Mouse (Mus musculus): Measurements from ENCODE around the gene Ddb1. TPM values are rescaled to one million over a fixed set of nuclear protein-coding genes. Genes with fewer than 3 reads are reported as not detected.
A peak's percentile ranks its signal among the peaks of the same experiment; 100 is the strongest.
"Not testable (repeated sequence)": the region's sequence is repeated elsewhere in the genome, so short reads cannot be mapped to it uniquely, and the experiment has no call there.

Gene Ddb1
- total RNA-seq (2014; fragmentation: Nextera tagmentation) (174 and 186 TPM in 2 replicates), total RNA-seq (2017) (345 and 427 TPM in 2 replicates)

DNA sequence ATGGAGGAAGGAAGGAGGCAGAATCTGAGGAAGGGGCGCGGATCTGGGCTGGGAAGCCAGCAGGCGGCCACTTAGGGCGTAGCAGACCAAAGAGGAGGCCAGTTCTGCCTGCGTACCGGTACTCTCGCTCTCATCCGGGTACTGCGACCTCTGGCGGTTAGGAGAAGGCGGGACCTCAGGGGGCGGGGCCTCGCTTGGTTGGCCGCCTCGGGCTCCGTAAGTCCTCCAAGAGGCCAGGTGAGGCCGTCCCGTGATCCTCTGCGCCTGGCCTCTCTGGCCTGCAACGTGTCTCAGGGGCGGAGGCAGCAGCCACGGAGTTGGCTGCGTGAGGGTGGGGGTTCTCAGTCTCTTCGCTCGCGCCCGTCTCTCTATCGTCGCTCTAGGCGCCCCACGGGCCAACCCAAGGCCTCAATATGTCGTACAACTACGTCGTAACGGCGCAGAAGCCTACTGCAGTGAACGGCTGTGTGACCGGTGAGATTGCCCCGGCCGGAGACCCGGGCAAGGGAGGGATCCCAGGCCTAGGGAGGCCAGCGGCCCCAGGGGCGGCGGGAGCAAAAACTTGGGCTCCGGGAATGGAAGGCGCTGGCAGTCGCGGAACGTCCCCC is at the start of gene Ddb1, which contains the start of gene Tkfc:
Gene Ddb1 (plus strand): TSS at position 35 of the 608 bp plus-strand sequence.
Gene Tkfc (minus strand): TSS at position 362 of the 608 bp plus-strand sequence.
- peak; percentile 90 for ATAC-seq (replicated peaks; ENCODE audit: poor library complexity, severe bottlenecking)

DNA sequence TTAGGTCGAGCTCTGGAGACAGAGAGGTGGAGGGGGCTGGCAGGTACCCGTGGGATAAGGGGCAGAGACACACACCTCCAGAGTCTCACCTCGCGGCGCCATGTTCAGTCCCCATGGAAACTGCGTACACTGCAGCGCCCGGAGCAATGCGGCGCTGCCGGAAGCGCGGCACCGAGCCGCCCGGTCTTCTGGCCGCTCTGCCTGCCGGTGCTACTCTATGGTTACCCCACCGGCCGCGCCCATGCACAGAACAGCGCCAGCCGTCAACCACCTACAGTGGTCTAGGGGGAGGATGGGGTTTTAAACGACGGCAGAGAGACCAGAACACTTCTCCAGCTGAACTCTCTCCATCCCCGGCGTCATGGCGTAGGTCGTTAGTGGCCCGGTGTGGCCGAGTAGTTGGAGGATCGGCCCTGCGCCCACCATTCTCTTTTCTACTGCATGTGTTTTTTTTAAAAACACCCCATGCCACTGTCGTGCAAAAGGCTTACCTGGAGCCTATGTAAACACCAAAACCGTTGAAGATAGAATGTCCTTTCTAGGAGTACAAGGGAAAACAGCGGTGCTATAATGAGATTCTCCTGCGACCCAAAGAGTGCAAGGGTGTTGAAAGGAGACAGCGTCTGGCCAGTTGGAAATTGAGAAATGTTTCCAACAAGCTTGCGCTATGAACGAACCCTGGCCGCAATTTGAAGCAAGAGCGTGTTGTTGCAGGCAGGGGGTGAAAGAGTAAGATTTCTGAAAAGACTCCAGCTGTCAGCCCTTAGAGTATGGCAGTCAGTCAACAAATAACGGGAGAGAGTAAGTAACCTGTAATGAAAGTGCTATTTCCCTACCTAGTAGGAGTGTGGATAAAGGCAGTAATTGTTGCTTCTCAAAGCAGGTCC is 49.3 kb upstream of the Ddb1 start, which contains the start of gene Tmem216:
Gene Tmem216 (minus strand): TSS at position 615 of the 887 bp plus-strand sequence.
- ATAC-seq (replicated peaks; ENCODE audit: poor library complexity, severe bottlenecking): peak; percentile 95

DNA sequence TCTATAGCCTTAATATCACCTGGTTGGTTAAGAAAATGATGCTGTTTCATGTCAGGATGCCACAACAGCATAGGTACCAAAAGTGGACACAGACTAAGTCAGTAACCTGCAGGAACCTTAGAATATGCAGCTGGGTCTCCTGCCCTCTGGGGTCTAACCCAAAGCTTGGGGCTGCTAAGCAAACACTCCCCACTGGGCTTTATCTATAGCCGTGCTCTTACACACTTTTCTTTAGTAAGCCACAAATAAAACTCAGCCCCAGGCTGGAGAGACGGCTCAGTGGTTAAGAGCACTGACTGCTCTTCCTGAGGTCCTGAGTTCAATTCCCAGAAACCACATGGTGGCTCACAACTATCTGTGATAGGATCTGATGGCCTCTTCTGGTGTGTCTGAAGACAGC is 48.1 kb upstream of the Ddb1 start:
- ATAC-seq (replicated peaks; ENCODE audit: poor library complexity, severe bottlenecking): no peak

DNA sequence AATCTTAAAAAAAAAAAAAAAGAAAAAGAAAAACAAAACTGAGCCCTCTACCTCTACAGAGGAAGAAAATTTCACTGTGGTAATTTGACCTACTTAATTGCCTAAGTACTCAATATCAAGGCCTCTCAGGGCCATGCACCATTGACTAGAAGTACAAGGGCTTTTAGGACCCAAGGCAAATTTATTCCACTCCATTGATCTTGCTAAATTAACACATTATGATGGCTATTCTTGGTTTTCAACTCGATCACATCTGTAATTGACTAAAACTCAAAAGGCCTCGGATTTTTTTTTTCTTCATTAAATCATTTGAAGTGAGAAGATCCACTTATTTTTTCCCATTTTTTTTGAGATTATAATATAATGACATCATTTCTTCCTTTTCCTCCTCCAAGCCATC is 47.7 kb upstream of the Ddb1 start:
- ATAC-seq (replicated peaks; ENCODE audit: poor library complexity, severe bottlenecking): no peak

DNA sequence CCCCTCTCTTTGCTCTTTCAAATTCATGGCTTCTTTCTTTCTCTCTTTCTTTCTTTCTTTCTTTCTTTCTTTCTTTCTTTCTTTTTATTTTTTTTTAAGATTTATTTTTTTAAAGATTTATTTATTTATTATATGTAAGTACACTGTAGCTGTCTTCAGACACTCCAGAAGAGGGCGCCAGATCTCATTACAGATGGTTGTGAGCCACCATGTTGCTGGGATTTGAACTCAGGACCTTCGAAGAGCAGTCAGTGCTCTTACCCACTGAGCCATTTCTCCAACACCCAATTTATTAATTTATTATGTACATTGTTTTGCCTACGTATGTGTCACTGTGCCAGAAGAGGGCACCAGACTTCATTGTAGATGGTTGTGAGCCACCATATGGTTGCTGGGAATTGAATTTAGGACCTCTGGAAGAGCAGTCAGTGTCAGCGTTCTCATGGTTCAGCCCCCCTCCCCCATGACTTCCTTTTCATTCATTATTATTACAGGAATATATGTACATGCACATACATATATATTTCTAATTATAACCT is 47.2 kb upstream of the Ddb1 start:
- not testable (repeated sequence) for ATAC-seq (replicated peaks; ENCODE audit: poor library complexity, severe bottlenecking)

DNA sequence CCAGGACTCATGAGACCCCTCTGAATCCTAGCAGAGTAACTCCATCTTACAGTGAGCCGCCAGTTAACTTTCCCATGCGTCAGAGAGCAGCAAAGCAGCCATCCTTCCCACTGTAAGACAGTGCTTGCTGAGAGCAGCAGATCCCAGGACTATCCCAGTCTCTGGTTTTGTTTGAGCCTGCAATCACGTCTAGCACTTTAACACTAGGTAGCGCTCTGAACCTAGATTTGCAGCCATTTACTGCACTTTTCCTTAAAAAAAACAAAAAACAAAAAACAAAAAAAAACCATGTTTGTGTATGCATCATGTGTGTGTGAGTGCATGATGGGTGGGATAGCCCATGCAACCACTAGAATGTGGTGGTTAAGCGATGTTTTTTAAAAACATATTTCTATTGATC is 45.0 kb upstream of the Ddb1 start:
- ATAC-seq (replicated peaks; ENCODE audit: poor library complexity, severe bottlenecking): no peak

DNA sequence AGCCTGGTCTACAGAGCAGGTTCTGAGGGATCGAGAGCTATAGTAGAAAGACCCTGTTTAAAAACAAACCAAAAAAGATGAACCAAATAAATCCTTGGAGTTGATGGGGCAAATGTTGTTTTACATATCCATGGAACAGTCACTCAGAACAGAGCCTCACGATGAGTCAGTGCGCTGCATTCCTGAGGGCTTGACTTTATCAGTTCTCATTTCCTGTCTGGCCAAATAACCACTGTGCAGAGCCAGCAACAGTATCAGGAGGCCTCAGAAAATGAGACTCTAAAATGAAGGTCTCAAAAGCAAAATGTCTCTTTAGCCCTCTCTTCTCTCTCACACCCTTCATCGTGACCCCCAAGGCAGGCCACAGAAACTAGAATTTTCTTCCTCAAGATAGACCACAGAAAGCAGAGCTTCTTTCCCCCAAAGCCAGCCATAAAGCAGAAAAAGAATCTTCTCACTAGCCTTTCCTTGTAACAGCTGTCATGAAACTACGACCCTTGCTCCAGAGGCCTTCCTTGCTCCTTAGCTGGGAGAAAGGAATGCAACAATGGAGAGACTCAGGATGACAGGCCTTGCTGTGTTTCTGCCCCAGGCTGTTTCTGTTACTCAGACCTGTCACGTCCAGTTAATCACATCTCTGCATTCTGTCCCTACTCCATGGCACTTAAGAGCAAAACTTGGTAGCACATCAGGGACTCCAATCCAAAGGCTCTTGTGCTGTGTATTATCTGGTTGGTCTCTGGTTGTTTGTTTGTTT is 43.4 kb upstream of the Ddb1 start:
- ATAC-seq (replicated peaks; ENCODE audit: poor library complexity, severe bottlenecking): no peak

DNA sequence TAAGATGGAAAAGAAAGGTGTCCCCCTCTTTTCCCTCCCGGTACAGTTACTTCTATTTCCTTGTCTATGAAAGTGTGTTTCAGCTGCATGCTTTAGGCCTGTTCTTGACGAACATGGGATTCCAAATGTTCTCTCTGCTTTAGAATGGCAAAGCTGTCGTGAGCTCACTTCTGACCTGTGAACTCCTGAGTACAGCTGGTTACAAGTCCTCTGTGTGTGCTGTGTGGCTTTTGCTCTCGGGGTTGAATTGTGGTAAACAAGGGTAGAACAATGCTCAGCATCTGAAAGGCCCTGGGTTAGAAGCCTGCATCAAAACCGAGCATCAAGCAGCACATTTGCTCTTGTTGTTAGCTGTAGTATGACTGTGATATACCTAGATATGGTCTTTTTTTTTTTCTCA is 42.8 kb upstream of the Ddb1 start:
- no peak for ATAC-seq (replicated peaks; ENCODE audit: poor library complexity, severe bottlenecking)

DNA sequence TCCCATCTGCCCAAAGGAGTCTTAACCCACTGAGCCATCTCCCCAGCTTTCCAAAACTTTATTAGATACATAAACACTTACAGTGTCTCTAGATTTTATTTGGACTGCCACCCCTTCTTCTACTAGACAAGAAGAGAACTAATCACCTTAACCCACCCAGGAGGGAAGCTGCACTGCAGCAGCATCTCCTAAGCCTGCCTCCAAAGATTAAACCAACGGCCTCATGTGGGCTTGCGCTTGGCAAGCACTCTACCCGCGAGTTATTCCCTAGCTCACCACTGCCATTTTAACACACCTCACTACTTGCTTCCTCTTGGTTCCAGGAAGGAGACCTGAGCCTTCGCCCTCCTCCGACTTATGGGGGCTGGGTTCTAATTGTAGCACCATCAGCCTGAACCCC is 40.8 kb upstream of the Ddb1 start:
- no peak for ATAC-seq (replicated peaks; ENCODE audit: poor library complexity, severe bottlenecking)

DNA sequence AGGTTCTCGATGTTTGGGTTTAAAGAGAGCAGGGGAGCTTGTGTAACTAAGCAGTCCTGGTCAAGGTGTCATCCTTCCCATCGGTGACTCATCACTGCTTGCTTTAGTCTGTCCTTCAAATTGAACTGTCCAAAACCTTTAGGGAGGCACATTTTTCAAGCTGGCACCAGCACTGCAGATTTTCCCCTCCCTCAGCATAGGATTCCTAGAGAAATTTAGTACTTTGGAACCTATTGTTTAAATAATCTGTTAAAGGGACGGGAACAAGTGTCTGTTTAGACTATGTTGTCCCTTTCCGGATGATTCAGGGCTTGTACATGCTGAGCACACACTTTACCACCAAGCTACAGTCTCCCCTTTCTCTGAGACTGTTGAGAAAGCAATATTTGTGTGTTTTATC is 39.9 kb upstream of the Ddb1 start:
- no peak for ATAC-seq (replicated peaks; ENCODE audit: poor library complexity, severe bottlenecking)

DNA sequence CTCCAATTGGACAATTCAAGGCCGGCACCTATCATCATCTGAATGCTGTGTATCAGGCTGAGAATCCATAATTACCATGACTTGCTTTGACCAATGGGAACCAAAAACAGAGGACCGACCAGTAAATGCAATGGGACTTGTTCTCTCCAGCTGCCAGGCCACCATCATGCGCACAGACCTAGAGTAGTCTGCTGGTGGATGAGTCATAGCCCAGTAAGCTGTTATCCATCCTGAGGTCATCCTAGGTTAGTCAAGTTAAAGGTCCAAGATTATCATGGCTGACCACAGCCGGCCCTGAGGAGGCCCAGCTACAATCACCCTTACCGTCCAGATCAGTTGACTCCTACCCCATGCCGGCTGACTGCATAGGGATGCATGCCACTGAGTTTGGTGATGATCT is 35.5 kb upstream of the Ddb1 start:
- no peak for ATAC-seq (replicated peaks; ENCODE audit: poor library complexity, severe bottlenecking)

DNA sequence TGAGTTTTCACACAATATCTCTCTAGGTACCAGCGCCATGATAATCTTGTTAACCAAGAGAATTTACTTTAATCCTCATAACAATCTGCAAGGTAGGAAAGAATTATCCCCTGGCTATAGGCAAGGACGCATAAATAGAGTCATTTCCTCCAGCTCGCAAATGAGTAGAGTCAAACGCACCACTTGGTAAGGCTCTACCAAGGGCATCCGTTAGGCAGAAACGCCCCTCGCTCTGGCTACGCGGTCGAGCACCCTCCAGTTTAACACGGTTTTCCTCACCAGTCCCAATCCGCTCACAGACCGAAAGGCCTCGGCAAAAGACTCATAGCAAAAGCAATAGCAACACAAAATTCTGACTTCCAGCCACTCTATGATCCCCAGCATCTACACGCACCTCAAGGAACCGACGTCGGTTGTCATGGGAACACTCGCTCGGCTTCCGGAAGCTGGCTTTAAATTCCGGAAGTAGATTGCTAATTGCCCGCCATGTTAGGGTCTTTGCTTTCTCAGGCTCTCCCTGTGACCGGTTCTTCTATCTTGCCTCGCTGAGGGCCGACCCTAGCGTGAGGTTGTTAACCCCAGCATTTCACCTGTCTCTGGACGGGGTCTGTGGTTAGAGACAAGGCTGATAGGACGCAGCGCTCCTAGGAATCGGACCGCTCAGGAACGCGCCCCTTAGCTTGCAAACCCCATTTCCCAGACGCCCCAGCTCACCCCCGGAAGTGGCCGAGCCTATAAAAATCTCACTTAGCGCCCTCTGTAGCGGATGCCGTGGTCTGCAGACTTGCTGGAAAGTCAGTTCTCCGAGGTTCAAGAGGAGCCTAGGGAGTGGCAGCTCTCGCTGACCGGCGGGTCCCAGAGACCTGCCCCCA is 28.2 kb upstream of the Ddb1 start, which contains the start of the genes Cyb561a3 and Tmem138:
Gene Cyb561a3 (plus strand): TSS at position 483 of the 872 bp plus-strand sequence.
Gene Tmem138 (minus strand): TSS at position 673 of the 872 bp plus-strand sequence.
- peak; percentile 83 for ATAC-seq (replicated peaks; ENCODE audit: poor library complexity, severe bottlenecking)

DNA sequence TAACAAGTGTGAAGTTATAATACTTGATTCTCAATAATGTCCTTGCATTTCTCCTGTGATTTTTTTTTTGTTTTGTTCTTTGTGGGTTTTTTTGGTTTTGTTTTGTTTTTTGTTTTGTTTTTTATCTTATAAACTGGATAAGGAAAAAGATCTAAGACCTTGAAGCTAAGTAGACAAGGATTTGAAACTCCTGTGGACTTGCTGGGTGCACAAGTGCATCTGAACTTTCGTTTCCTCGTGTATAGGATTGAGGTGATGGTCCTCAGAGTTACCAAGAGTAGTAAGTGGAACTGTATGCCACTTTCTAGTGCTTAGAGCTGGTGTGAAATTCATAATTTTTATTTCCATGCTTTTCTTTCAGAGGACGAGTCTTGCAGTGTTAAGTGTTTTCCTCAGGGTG is 25.0 kb upstream of the Ddb1 start:
- ATAC-seq (replicated peaks; ENCODE audit: poor library complexity, severe bottlenecking): no peak

DNA sequence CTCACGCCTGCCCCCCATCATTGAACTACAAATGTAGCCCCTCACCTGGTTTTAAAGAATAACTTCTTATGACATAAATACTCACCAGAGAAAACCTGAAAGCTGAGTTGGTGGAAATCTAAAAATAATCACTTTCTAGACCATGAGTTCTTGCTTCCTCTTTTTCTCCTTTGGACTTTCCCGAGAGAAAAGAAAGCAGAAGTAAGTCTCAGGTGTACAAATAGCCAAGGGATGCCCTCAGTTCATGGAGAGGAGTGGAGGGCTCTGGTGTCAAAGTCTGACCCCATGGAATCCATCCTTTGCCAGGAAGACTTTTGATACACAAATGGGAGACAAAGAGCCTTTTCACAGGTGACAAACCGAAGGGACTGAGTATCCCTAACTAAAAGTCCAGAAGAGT is 24.4 kb upstream of the Ddb1 start:
- peak; percentile 43 for ATAC-seq (replicated peaks; ENCODE audit: poor library complexity, severe bottlenecking)

DNA sequence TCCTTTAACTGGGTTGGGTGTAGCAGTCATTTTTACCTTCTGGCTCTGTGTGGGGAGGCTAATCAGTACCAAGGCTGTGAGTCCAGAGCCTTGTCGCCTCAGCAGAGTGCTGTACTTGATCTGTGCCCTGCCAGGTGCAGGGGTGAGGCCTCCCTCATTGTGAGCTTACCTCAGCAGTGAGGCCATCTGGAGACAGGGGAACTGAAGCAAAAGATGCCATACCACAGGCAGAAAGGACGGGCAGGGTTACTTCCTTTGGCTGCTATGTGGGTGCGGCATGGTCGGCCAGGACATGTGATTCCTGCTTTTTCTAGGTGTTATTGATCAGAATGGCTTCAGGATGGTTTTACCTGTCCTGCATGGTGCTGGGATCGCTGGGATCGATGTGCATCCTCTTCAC is 23.1 kb upstream of the Ddb1 start:
- ATAC-seq (replicated peaks; ENCODE audit: poor library complexity, severe bottlenecking): peak; percentile 33

DNA sequence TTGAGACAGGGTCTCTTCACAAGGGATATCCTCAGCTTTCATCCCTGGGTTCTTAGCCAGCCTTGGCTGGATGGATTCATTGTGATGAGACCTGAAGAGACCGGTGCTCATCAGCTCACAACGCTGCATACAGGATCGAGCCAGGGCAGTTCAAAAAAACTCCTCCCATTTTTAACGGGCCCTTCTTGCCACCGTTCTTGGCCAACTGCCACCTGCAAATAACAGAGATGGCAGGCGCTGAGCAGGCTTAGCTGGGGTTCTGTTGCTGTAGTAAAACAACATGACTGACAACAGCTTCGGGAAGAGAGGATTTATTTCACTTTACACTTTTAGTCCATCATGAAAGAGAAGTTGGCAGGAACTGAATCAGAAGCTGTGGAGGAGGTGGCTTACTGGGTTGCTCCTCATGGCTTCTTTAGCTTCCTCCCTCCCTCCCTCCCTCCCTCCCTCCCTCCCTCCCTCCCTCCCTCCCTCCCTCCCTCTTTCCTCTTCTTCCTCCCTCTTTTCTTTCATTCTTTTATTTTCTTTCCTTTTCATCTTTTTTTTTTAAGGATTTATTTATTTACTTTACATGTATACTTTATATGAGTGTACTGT is 21.5 kb upstream of the Ddb1 start:
- ATAC-seq (replicated peaks; ENCODE audit: poor library complexity, severe bottlenecking): no peak

DNA sequence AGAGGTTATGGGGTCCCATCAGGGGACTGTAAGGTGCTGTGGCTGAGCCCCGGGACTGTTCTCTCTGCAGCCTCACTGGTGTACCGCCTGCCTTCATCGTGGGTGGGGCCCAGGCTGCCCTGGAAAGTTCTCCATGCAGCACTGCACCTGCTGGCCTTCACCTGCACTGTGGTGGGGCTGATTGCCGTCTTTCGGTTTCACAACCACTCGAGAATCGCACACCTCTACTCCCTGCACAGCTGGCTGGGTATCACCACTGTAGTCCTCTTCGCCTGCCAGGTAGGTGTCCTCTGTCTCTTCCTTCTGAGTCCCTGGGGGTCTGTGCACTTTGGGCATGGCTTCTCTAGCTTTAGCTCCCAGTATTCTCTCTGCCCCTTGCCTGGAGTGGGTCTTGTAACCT is 20.0 kb upstream of the Ddb1 start:
- ATAC-seq (replicated peaks; ENCODE audit: poor library complexity, severe bottlenecking): no peak

DNA sequence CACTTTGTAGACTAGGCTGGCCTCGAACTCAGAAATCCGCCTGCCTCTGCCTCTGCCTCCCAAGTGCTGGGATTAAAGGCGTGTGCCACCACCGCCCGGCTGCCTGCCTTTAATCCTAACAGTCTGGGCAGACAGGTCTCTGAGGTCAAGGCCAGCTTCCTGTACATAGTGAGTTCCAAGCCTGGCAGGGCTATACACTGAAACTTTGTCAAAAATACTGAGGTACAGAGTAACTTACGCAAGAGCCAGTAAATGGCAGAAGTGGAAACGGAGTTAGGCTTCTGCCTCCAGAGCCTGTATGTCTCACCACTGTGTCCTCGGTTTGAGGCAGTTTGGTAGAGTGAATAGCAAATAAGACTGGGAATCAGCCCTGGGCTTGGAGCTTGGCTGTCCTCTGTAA is 17.9 kb upstream of the Ddb1 start:
- ATAC-seq (replicated peaks; ENCODE audit: poor library complexity, severe bottlenecking): peak; percentile 62

All from granulocyte monocyte progenitor cell, adult 5-6 weeks (primary cell).